Mouse (Mus musculus) layer of hippocampus, adult 9-11 months (tissue): ENCODE results near the gene Olfr870.
"Not testable (repeated sequence)": the region's sequence is repeated elsewhere in the genome, so short reads cannot be mapped to it uniquely, and the experiment has no call there.

ENCODE experiments used
- DNase-seq: peaks from one replicate; pipeline ENCODE4 v3.0.0; 2022

Gene Olfr870

DNA sequence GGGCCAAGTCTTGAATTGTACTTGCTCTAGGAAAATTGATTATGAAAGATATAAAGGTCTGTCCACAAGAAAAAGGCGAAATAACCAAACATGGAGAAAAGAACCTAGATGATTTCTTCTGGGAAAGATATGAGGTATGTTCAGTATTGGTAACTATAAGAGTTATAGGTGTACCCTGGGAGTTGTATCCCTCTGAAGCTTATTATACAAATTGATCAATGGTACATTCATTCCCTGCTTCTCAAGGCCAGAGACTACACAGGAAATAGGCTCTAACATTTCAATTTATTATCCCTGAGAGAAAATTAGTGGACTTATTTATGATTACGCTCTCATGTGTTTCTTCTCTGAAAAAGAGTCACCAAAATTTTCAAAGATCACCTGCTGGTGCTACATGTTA, at the start of gene Olfr870:
Gene Olfr870, minus strand, starts transcription at position 101 of the 400 bp plus-strand sequence.
- no peak for DNase-seq

DNA sequence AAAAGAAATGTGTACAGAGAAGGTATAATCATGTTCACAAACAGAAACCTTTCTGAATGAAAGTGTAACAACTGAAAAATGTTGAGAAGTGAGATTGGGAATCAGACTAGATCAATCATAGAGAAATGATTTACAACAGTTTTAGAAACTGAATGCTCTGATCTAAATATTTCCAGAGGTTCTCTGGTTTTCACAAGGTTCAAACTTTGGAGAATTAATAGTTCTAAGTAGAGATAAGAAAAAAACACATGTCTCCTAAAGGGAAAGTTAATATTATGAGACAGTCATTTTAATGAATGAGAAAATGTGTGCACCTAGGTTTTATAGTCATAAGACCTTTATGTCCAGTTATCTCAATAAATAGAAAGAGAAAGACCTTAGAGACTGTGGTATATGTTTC, 38.0 kb upstream of the Olfr870 start, which contains the start of gene Olfr871:
Gene Olfr871, plus strand, starts transcription at position 301 of the 400 bp plus-strand sequence.
- no peak for DNase-seq

DNA sequence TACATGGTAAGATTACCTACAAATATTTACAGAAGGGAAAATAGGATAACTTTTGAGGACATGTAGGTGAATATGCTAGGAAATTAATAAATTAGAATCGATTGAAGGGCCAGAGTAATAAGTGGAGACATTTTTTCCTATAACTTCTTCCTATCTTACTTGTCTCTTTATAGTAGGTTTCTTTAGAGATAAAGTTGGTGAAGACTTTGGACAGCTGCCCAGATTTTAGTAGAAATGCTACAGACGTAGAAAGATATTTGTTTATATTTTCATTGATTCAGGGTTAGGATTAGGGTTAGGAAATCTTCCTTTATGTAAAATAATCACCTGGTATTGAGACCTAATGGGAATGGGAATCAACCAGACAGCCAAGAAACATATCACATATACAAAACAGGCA, 37.6 kb upstream of the Olfr870 start:
- no peak for DNase-seq

DNA sequence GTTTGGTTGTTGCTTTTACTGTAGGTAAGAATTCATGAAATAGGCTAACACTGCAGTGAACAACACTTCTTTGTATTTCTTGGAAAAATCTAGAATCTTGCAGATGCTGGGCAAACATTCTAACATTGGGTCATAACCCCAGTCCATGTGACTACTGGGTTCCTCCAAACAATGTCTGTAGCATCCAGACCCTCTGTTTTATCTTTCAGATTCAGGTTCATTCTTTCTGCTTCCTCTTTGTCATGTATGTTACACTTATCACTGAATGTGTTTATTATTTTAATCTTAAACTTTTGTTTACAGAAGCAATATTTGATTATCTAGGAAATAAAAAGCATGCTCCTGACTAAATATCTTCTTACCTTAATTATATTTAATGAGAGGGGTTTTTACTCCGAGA, 37.0 kb upstream of the Olfr870 start:
- no peak for DNase-seq

DNA sequence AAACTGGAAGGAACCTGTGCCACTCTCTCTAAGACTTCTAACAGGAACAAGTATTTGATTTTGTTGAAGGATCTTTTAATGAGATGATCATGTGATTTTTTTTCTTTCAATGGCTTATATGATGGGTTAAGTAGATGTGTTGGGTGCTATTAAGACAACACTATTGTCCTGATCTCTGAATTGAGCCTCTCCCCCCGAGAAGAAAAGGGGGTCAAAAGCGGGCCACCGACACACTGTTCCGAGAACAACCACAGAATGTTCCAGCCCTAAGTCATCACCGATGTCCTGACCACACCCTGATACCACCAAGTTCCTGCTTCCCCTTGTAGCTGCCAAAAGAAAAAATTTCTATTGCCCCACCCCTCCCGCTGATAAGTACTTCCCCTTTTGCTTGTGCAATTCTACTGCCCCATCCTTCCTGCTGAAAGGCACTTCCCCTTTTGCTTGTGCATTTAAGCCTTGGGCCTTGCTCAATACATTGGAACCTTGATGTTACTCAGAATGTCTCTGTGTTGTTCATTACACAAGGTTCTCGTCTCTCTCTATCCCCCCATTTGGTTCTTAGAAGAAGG, 29.6 kb upstream of the Olfr870 start:
- not testable (repeated sequence) for DNase-seq

DNA sequence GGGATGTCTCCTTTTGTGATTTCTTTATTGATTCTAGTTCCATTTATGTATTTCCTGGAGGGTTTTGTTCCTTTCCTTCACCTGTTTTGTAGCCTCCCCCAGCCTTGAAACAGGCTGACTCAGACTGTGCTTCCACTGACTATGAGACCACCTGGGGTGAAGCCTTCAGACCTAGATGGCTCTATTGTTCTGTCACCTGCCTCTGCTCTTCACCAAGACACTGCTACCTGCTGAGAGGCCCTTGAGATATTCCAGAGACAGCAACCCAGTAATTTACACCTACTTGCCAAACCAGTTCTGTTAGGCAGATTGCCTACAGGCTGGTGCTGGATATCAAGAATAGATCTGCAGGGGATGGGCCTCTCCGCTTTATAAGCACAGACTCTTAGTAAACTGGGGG, 28.3 kb upstream of the Olfr870 start:
- no peak for DNase-seq

DNA sequence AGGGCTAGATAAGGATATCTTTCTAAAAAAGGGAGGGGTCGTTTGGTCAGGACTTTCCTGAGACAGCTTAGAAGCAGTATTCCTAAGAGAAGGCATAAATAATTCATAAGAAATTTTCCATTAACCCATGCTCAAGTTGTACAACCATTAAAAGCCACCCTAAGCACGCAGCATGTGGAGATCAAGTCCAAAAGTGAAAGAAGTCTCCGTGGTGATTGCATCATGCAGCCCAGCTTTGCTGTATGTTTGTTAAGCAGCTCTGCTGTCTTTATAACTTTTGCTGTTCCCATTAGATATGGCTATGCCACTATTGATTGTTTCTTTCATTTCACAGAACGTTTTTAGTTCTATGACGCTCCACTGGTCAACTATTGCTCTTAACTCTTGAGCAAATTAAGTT, 5.6 kb upstream of the Olfr870 start:
- no peak for DNase-seq

DNA sequence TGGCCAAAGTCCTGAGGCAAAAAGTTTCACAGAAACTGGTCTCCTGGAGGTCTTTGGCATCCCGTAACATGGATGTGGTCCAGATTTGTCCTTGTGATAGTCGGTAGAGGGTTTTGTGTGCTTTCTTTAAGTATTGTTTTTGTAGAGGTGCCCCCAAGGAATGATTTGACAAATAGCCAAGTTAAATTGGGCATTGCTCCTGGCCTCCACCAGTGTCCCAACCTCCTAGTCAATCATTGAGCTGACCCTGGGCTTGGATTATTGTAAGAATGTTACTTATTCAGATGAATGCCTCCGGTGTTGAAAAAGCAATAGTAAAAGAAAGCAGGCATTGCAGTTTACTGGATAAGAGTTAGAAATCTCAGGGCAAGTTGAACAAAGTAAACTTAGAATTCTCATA, 24.2 kb downstream of the Olfr870 start:
- no peak for DNase-seq

DNA sequence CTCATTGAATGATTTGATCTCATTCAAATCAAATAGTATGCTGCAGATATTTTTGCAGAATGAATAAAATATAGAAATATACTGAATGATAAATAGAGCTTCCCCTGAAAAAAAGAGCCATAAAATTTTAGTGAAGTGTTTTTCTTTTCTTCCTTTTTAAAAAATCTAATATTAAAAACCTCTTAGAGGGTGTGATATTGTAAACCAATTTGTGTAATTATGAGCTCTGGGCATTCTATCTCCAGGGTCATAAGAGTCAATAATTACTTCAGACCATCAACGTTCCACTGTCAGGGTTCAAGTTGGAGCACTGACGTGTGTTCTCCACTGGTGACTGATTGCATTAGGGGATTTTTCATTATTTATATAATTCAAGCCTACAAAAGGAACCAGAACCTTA, 45.1 kb downstream of the Olfr870 start, which contains the start of gene Olfr869:
Gene Olfr869, plus strand, starts transcription at position 301 of the 400 bp plus-strand sequence.
- no peak for DNase-seq
